Mouse (Mus musculus) stomach, postnatal 0 days (tissue): ENCODE results near the gene Hcrt. TPM values are rescaled to one million over a fixed set of nuclear protein-coding genes. Genes with fewer than 3 reads are reported as not detected.

ENCODE experiments used
- ATAC-seq: fragments of 200-750 bp; cut with Nextera tagmentation; 2 replicates; pipeline ENCODE4 v1.8.0; 2017; ENCODE audit not compliant: low FRiP score, low TSS enrichment
- DNase-seq: peaks from one replicate; pipeline ENCODE4 v3.0.0-alpha.2; 2016; ENCODE audit warnings: low spot score
- H3K27ac ChIP-seq: fragments of 300-500 bp; sonication (generic); replicated peaks from 2 replicates; pipeline ENCODE4 v1.5.1; 2014; ENCODE audit warnings: mild to moderate bottlenecking, control low read depth
- H3K27me3 ChIP-seq: fragments of 300-500 bp; sonication (generic); 2 replicates; pipeline ENCODE4 v1.6.1; 2014; ENCODE audit warnings: low read length; ENCODE audit not compliant: control insufficient read depth, insufficient read depth
- H3K36me3 ChIP-seq: fragments of 300-500 bp; sonication (generic); 2 replicates; pipeline ENCODE4 v1.6.1; 2014; ENCODE audit warnings: low read length, mixed read lengths; ENCODE audit not compliant: control insufficient read depth, insufficient read depth
- H3K4me1 ChIP-seq: fragments of 300-500 bp; sonication (generic); replicated peaks from 2 replicates; pipeline ENCODE4 v1.6.1; 2014; ENCODE audit warnings: antibody characterized with exemption; ENCODE audit not compliant: control insufficient read depth, insufficient read depth
- H3K4me2 ChIP-seq: fragments of 300-500 bp; sonication (generic); replicated peaks from 2 replicates; pipeline ENCODE4 v1.6.1; 2014; ENCODE audit warnings: low read depth, mild to moderate bottlenecking, control low read depth, moderate library complexity
- H3K4me3 ChIP-seq: fragments of 300-500 bp; sonication (generic); 2 replicates; pipeline ENCODE4 v1.5.1; 2014; ENCODE audit warnings: low read depth, low read length, control low read depth
- H3K9ac ChIP-seq: fragments of 300-500 bp; sonication (generic); 2 replicates; pipeline ENCODE4 v1.6.1; 2014; ENCODE audit warnings: mild to moderate bottlenecking, low read length, control low read depth, mixed read lengths
- H3K9me3 ChIP-seq: fragments of 300-500 bp; sonication (generic); 2 replicates; pipeline ENCODE4 v1.6.1; 2016; ENCODE audit warnings: low read length; ENCODE audit not compliant: control insufficient read depth
- CTCF ChIP-seq: IDR thresholded peaks from 2 replicates; pipeline ENCODE4 v1.5.1; 2016; ENCODE audit warnings: antibody characterized with exemption, low read depth, mild to moderate bottlenecking, moderate library complexity
- EP300 ChIP-seq: optimal IDR thresholded peaks from 2 replicates; pipeline ENCODE3; 2016; ENCODE audit warnings: antibody characterized with exemption
- WGBS: fragments of 180-500 bp; shearing (Covaris S2); extraction: QIAGEN DNeasy Blood & Tissue Kit; methylation state at CpG from one replicate; pipeline ENCODE4 v1.1.7; 2014; 5-methylcytosine and 5-hydroxymethylcytosine counted together
- polyA plus RNA-seq: library from polyadenylated mRNA; unstranded; fragments of >200 nt; fragmentation: Nextera tagmentation; extraction: Ambion mirVana; gene quantifications from 2 replicates; pipeline ENCODE4 v1.2.1, GENCODE M21; 2015

Hcrt gene
- polyA plus RNA-seq, 1 experiment from 2014 or later, result not detected

DNA sequence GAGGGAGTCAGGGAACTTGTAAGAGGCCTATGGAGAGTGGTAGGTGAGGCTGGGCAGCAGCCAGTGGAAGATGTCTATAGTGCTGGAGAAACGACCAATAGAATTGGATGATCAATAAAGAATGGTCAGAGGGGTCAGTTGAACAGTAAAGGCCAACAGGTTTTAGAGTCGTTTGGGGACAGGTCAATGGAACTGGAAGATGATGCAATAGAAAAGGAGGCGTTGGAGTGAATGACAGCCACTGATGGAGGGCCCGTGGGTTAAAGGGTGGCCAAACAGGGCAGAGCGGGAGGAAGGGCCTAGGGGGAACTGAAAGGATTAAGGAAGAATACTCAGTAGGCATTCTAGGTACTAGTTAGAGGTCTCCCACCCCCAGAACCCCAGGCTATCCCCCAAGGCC lies 15.6 kb downstream of the Hcrt start:
- no peaks in the 10 kb centered on the region for H3K27me3 ChIP-seq
- no peak overlapping the region for H3K4me3 ChIP-seq
- ATAC-seq (no peak), DNase-seq (no peak)
- H3K9me3 ChIP-seq, result no peaks in the 10 kb centered on the region
- no peak overlapping the region for H3K27ac ChIP-seq
- TF ChIP-seq EP300, result no peak
- no peak for TF ChIP-seq CTCF
- H3K4me1 ChIP-seq, result no peaks in the 10 kb centered on the region
- no peak overlapping the region for H3K9ac ChIP-seq
- no peaks in the 10 kb centered on the region for H3K36me3 ChIP-seq
- no peak overlapping the region for H3K4me2 ChIP-seq
- 57% methylated on average over 5 of the region's 5 CpGs for WGBS

DNA sequence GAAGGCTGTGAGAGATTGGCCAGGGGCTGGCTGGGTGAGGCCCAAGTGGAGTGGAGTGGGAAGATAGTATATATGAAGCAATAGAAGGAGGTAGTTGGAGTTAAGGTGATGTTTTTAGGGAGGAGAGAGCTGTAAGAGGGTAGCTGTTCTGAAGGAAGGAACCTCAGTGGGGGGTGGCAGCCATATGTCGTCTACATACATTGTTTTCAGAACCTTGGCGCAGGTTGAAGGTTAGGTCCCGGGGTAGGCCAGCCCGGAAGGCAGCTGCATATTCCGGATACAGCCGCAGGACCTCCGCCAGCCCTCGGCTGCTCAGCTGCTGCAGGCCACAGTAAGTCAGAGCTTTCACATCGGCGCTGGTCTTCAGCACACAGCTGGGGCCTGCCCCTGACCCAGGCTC lies 16.2 kb downstream of the Hcrt start:
- Histone ChIP-seq H3K9me3 (no peaks in the 10 kb centered on the region), H3K4me1 (no peaks in the 10 kb centered on the region), H3K36me3 (no peaks in the 10 kb centered on the region), H3K4me3 (no peak overlapping the region), H3K27me3 (no peaks in the 10 kb centered on the region), H3K27ac (no peak overlapping the region), H3K4me2 (no peak overlapping the region), H3K9ac (no peak overlapping the region)
- DNase-seq (no peak), ATAC-seq (no peak)
- TF ChIP-seq CTCF, result no peak
- TF ChIP-seq EP300, result no peak
- WGBS, result 82% methylated on average over 10 of the region's 10 CpGs

DNA sequence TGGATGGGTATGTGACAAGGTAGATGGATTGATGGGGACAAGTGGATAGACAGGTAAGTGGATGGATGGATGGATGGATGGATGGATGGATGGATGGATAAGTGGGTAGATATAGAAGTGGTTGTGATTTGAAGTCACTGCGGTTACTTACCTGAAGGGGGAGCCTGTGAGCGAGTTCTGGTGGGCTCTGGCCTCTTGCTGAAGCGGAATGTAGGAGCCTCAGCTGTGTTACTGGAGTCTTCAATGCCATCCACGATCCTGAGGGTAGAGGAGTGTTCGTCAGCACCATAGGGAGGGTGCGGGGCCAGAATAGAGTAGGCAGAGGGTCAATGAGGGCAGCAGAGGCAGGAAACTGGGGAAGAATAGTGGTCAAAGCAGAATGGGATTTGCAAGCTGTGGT lies 17.6 kb downstream of the Hcrt start:
- ATAC-seq, result no peak

DNA sequence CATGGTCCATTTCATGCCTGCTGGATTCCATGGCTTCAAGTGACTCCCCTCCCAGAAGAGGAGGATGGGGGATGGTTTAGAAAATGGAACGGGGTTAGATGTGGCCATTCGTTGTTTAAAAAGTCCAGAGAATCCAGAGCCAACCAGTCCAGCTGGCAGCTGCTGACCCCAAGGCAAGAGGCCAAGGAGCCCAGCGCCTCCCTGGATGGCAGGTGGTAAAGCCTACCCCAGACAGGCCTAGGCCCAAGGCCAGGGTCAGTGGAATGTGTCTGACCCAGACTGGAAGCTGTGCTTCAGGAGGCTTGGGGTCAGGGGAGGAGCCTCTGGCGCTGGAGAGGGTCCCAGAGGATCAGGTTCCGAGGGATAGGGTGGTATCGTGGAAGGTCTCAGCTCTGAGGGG lies 21.4 kb downstream of the Hcrt start:
- Histone ChIP-seq H3K27ac (no peak overlapping the region), H3K4me1 (no peaks in the 10 kb centered on the region), H3K4me2 (no peak overlapping the region), H3K9me3 (no peaks in the 10 kb centered on the region), H3K4me3 (no peak overlapping the region), H3K9ac (no peak overlapping the region), H3K36me3 (no peaks in the 10 kb centered on the region), H3K27me3 (no peaks in the 10 kb centered on the region)
- TF ChIP-seq CTCF, result no peak
- no peak for TF ChIP-seq EP300
- WGBS, result 70% methylated on average over 6 of the region's 6 CpGs
- ATAC-seq (no peak), DNase-seq (no peak)

More for the DNA sequence above, 17.6 kb downstream of the Hcrt start:
- Histone ChIP-seq H3K4me3 (no peak overlapping the region), H3K9ac (no peak overlapping the region), H3K27me3 (no peaks in the 10 kb centered on the region), H3K36me3 (no peaks in the 10 kb centered on the region), H3K4me2 (no peak overlapping the region), H3K9me3 (no peaks in the 10 kb centered on the region), H3K4me1 (no peaks in the 10 kb centered on the region), H3K27ac (no peak overlapping the region)
- DNase-seq, result peak; percentile 44
- TF ChIP-seq CTCF (peak; percentile 77), EP300 (no peak)
- WGBS, result 10% methylated on average over 6 of the region's 6 CpGs

DNA sequence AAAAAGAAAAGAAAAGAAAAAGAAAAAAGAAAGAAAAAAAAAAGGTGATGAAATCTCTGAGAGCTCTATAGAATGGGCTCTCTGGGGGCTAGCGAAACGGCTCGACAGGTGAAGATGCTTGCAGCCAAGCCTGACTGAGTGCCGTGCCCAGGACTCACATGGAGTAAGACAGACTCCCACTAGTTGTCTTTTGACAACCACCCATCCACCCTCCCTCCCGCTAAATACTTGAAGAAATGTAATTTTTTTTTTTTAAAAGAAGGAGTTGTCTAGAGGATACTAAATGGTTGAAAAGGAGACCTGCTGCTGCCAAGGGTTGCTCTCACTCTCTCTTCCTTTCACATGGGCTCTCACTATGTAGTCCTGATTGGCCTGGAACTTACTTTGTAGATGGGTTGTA lies 24.0 kb downstream of the Hcrt start:
- Histone ChIP-seq H3K4me2 (peak overlapping the region; percentile 62), H3K36me3 (no peaks in the 10 kb centered on the region), H3K9ac (no peak overlapping the region), H3K27ac (0 out of 2 replicates have a peak overlapping the region, but pooled peaks have one; percentile 67), H3K4me1 (0 out of 2 replicates have a peak, but pooled peaks cover 6% of the 10 kb centered on the region), H3K27me3 (no peaks in the 10 kb centered on the region), H3K9me3 (no peaks in the 10 kb centered on the region), H3K4me3 (peak overlapping the region; percentile 98)
- WGBS, result 21% methylated on average over 5 of the region's 5 CpGs
- TF ChIP-seq EP300, result no peak
- TF ChIP-seq CTCF, result no peak
- ATAC-seq (no peak), DNase-seq (no peak)

DNA sequence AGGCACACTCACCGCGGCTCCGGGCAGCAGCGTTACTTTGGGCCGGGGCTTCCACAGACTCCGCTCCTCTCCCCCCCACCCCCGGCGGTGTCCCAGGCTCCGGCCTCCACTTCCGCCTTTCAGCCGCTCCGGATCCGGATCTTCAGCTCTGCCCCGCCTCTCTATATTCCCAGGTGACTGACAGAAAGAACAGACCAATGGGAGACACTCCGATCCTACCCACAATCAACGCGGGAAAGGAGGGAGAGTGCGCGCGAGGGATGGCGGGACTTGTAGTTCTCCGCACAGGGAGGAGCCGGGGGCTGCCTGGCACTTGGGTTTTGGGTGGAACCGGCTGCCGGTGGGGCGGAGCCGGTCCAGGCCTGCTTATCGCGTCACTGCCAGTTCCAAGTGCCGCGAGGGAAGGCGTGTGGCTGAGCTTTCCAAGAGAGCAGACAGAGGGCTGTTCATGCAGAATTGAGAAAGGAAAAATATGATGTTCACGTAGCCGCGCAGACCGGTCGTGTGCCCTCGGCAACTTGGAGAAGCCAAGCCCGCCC lies 24.6 kb downstream of the Hcrt start, which contains the start of gene Rab5c:
Gene Rab5c (minus strand): TSS at position 150 of the 539 bp plus-strand sequence.
- ATAC-seq (peak; percentile 100), DNase-seq (peak; percentile 100)
- TF ChIP-seq CTCF, result peak; percentile 39; the same call in 1 of the 2 replicates
- TF ChIP-seq EP300, result no peak
- WGBS, result under 1% methylated on average over 38 of the region's 39 CpGs
- H3K27ac ChIP-seq, result peak within 1 kb of the TSS; percentile 91
- peak within 1 kb of the TSS; percentile 98 for H3K9ac ChIP-seq
- H3K4me1 ChIP-seq, result 0 out of 2 replicates have a peak, but pooled peaks cover 6% of the 10 kb centered on the region
- H3K27me3 ChIP-seq, result no peaks in the 10 kb centered on the region
- peak within 1 kb of the TSS; percentile 78 for H3K4me2 ChIP-seq
- no peaks in the 10 kb centered on the region for H3K36me3 ChIP-seq
- H3K4me3 ChIP-seq, result peak within 1 kb of the TSS; percentile 98
- H3K9me3 ChIP-seq, result no peaks in the 10 kb centered on the region
